Mouse (Mus musculus) cerebellum, adult 2 months (tissue): ENCODE data around the gene Apaf1.

Experiments used
- CTCF ChIP-seq: fragments of 200-500 bp; IDR thresholded peaks from 2 replicates; pipeline ENCODE4 v1.5.1; 2011; ENCODE audit warnings: low read depth, mild to moderate bottlenecking, control low read depth, low read length, moderate library complexity, borderline replicate concordance; ENCODE audit not compliant: insufficient read depth
- POLR2A ChIP-seq: fragments of 200-500 bp; IDR thresholded peaks from 2 replicates; pipeline ENCODE4 v1.6.1; 2011; ENCODE audit warnings: low read length, control low read depth, borderline replicate concordance; ENCODE audit not compliant: insufficient read depth

DNA sequence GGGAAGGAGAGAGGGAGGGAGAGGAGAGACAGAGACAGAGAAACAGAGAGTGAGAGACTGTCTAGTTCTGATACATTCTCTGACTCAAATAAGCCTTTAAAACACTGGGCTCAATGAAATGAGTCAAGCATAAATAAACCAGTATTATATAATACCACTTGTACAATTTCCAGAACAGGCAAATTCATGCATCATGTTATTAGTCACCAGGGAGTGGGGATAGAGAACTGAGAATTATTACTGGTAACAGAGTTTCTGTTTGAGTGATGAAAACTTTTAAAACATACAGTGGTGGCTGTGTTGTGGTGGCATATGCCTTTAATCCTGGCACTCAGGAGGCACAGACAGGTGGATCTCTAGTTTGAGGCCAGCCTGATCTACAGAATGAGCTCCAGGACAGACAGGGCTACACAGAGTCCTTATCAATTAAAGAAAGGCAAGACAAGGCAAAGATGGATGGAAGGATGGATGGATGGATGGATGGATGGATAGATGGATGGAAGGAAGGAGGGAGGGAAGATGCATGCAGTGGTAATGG, 53.5 kb downstream of the Apaf1 start:
- TF ChIP-seq CTCF: no peak
- no peak for TF ChIP-seq POLR2A
